Mouse (Mus musculus): Measurements from ENCODE around the gene Rab34.
A peak's percentile ranks its signal among the peaks of the same experiment; 100 is the strongest.

The Rab34 gene

GRCm38 (mm10) chr11:78165761-78166109, 22.5 kb upstream of the Rab34 start:
- DNase-seq = peak; percentile 77

- DNase-seq = no peak
These were observed 22.1 kb upstream of the Rab34 start for GRCm38 (mm10) chr11:78166161-78166560.

- DNase-seq = no peak
These were observed 21.6 kb upstream of the Rab34 start for GRCm38 (mm10) chr11:78166640-78167039.

- no peak for DNase-seq
These were observed 20.8 kb upstream of the Rab34 start for GRCm38 (mm10) chr11:78167257-78167959.

- DNase-seq = no peak
These were observed 19.4 kb upstream of the Rab34 start for GRCm38 (mm10) chr11:78168541-78169468.

- no peak for DNase-seq
These were observed 17.9 kb upstream of the Rab34 start for GRCm38 (mm10) chr11:78170306-78170705.

GRCm38 (mm10) chr11:78171328-78171727, 16.9 kb upstream of the Rab34 start:
- no peak for DNase-seq

GRCm38 (mm10) chr11:78172034-78172747, 16.0 kb upstream of the Rab34 start:
- DNase-seq = no peak

GRCm38 (mm10) chr11:78172748-78173383, 15.4 kb upstream of the Rab34 start:
- DNase-seq = no peak

GRCm38 (mm10) chr11:78174506-78174905, 13.7 kb upstream of the Rab34 start:
- DNase-seq = no peak

- DNase-seq = no peak
These were observed 12.3 kb upstream of the Rab34 start for GRCm38 (mm10) chr11:78175771-78176401.

- DNase-seq = peak; percentile 96
These were observed 11.8 kb upstream of the Rab34 start, which contains the start of the genes Nek8 and Tlcd1 for GRCm38 (mm10) chr11:78176402-78176862. Gene Nek8, minus strand, starts transcription at chr11:78176675. Gene Tlcd1, plus strand, starts transcription at chr11:78176711.

GRCm38 (mm10) chr11:78176905-78177331, 11.3 kb upstream of the Rab34 start:
- no peak for DNase-seq

- peak; percentile 75 for DNase-seq
These were observed 10.8 kb upstream of the Rab34 start for GRCm38 (mm10) chr11:78177437-78177836.

- peak; percentile 99 for DNase-seq
These were observed 10.0 kb upstream of the Rab34 start for GRCm38 (mm10) chr11:78177903-78178858.

- peak; percentile 80 for DNase-seq
These were observed 9.3 kb upstream of the Rab34 start for GRCm38 (mm10) chr11:78178859-78179437.

GRCm38 (mm10) chr11:78179438-78179999, 8.7 kb upstream of the Rab34 start:
- no peak for DNase-seq

GRCm38 (mm10) chr11:78180081-78180761, 8.0 kb upstream of the Rab34 start:
- DNase-seq = no peak

- no peak for DNase-seq
These were observed 6.3 kb upstream of the Rab34 start for GRCm38 (mm10) chr11:78181830-78182357.

All from lung, postnatal 10 days (tissue).